Mouse (Mus musculus) right cerebral cortex, postnatal 36 days (tissue): Measurements from ENCODE around the gene Retreg1.
"Not testable (repeated sequence)": the region's sequence is repeated elsewhere in the genome, so short reads cannot be mapped to it uniquely, and the experiment has no call there.

Experiments used
- DNase-seq, 2 experiments: peaks; one replicate each; pipeline ENCODE4 v3.0.0; 2022; ENCODE audit warnings: low spot score in 2 of 2, mixed read lengths in 1 of 2

The Retreg1 gene

DNA sequence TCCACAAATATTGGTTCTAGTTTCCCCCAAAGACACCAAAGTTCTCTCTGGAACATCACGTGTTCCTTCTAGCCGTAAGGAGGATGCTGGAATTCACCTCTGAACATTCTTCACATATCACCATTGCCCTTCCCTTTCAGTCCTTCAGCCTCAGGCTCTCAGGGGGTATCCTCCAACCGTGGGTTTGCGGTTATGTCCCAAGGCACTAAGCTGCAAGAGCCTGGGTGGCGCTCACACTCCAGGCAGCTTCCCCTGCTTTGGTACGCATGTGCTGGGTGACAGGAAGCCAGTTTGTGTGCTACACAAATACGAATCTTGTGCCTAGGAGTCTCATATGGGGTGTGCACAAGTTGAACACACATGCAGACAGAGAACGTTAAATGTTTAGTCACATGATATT, 104.4 kb downstream of the Retreg1 start:
- no peak for DNase-seq

DNA sequence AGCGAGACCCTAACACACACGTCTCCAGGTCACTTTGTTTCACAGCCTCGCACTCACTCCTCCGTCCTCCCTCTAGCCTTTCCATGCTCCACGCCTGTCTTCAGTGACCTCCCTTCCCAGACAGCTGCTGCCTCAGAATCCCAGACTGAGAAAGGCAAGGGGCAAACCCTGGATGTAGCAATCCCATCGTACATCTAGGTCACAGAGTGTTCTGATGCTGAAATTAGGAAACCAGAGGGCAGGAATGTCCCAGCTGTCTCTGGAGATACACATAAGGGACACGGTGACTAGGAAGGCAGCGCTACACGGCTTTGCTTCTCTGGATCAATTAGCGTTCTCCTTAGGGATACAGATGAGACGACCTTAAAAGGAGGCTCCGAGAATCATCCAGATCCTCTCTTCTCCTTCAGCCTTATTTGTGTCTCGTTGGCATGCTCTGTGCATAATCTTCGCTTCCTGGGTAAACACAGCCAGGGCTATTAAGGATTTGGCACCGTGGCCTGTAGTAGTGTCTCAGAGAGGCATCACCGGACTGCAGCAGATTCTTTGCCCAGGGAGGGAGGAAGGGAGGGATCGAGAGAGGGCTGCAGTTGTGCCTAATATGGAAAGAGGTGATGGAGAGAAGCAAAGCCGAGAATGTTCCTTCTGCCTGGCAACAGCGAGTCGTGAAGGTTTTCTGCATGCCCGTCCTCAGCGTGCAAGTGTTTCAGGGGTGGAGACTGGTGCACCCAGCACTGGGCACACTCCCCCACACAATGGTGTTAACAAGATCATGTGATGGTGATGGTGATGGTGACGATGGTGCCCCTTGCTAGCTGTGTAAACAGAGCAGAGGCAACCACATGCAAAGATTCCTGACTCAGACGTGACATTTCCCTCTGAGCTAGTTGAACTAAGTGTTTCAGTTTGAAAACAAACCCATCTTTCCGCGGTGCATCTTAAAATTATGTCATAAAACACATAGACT, 105.6 kb downstream of the Retreg1 start:
- no peak for DNase-seq

DNA sequence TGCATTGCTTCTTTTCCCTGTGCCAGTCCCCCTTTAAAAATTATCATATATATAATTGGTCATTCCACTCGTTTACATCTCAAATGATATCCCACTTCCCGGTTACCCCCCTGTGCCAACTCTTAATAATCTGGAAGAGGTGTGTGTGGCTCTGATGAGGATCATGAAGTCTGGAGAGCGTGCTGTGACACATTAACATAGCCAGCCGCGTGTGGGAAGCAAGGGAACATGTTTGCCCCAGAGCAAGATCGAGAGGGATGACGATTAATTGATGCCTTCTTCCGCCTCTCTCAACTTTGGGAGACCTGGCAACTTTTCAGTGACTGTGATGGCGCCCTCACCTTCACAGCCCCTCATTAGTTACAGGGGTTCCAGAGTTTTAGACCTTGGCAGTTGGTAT, 106.7 kb downstream of the Retreg1 start:
- DNase-seq, result no peak

DNA sequence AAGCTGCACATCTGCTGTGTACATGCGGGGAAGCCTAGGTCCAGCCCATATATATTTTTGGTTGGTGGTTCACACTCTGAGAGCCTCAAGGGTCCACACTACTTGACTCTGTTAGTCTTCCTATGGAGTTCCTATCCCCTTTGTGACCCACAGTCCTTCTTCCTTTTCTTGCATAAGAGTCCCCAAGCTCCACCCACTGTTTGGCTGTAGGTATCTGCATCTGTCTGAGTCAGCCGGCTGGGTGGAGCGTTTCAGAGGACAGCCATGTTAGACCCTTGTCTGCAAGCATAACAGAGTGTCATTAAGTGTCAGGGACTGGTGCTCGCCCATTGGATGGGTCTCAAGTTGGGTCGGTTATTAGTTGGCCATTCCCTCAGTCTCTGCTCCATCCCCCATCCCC, 107.6 kb downstream of the Retreg1 start:
- no peak for DNase-seq

DNA sequence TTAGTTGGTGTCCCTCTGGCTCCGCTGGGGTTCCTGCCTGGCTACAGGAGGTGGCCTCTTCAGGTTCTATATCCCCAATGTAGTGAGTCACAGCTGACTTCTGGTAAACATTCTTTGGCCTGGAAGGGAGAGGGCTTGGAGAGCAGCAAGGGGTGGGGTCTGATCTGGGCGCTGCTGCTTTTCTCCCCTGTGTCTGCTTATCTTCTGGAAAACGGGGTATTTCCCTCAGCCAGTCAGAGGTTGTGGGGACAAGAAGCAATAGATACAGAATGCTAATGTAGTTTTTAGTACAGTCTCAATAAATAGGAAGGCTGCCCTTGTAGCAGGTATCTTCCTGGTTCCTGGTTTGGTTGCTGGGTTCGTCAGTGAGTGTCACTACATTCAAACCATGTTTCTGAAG, 108.1 kb downstream of the Retreg1 start:
- DNase-seq, result no peak

DNA sequence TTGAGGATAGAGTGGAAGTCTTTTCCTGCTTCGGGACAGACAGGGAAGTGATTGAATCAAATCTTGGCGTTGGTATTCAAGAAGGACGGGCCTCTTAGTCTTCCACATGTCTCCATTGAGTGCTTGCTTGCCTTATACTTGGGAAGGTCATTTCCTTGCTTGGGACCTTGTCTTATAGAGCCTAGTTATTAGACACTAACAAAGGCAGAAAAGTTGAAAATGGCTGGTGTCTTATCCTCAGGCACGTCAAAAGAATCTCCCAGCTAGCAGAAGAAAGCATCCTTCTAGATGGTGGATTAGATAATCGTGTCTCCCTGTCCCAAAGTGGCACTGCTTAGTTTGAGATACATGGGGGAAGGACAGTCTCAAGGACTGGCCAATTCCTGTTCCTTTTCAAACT, 113.0 kb downstream of the Retreg1 start:
- no peak for DNase-seq

DNA sequence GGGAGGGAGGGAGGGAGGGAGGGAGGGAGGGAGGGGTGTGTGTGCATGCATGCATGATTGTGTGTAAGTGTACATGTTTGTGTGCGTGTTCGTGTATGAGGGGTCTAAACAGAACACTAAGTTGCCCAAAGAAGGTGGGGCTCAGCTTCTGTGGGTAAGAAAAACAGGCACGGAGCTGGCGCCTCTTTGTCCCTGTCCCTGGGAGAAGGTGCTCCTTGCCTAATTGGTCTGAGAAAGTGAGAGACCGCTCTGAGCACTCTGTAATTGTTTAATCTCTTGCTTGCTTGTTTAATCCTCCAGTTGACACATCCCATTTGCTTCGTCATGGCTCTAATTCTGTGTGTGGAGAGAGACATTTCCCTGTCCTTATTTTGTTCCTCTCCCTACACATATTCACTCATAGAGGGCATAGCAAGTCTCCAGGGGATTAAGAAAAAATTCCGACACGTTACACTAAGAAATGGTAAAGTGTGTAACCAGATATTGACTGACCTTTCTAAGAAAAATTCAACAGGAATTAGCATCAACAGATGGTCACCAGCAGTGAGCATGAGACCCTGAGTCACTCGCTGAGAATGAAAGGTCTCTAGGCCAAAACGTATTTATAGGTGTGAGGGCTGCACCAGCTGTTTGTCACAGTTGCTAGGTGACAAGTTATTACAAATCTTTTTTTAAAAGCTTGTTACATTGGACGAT, 113.6 kb downstream of the Retreg1 start:
- DNase-seq, result no peak

DNA sequence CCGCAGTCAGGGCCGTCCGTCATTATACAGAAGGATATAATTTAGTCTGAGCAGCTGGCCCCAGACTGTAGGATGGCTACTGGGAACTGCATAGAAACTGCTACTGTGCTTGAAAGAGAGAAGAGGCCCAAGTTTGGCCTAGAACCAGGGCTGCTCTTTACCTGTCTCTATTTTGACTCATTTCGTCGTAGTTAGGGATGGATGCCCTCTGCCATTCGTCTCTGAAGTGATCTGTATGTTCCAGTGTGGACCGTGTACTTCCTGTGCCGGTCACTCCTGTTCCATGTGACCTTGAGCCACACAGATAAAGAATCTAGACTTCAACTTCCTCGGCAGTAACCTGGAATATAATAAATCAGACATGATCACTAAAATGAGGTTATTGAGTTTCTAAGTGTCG, 114.7 kb downstream of the Retreg1 start:
- no peak for DNase-seq

DNA sequence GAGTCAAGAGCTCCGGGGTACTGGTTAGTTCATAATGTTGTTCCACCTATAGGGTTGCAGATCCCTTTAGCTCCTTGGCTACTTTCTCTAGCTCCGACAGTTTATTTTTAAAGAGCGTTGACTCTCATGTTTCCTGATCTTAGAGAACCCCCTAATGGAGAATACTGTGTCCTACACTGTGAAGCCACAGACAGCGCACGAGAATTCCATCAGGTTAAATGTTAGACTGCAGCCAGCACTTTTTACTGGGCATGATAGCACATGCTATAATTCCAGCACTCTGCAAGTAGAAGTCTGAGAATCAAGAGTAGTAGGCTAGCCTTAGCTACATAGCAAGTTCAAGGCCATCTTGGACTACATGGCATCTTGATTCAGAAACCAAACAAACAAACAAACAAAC, 116.4 kb downstream of the Retreg1 start:
- DNase-seq, result no peak

DNA sequence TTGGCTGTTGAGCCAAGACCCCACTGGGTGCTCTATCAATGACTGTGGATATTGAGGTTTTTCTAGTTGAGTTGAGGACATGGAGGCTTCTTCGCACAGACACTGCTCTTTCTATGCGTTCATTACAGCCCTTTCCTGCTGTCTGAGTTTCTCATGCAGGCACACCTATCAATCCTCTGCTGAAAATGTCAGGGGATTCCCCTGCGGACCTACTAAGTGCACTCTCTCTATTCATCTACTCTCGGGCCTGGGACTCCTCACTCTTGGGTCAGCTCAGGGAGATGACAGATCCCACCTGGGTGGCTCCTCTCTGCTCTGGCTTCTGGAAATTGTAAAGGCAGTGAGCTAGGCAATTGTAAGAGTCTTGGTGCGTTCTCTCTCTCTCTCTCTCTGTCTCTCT, 117.3 kb downstream of the Retreg1 start:
- no peak for DNase-seq

DNA sequence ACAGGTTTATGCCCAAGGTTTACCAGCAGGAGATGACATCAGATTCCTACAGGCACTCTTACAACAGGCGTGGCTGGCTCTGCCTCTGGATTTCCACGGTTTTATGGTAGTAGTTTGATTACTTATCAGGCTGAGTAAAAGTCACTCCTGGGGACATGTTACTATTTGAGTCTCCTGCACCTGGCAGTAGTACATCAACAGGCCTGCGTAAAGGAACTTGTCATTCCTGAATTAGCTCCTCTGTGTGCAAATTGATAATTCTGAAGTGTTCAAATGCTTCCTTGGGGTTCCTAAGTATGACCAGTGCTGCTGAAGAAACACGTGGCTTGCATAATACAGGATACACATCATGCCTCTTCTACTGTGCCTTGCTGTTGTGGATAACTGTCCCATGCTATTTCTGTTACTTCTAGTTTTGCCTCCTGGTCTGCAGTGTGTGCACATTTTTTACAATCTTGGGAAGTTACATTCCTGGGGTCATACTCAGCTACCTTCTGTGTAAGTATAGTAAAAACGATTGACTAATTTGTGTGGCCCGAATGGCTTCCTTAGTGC, 123.3 kb downstream of the Retreg1 start:
- no peak for DNase-seq

DNA sequence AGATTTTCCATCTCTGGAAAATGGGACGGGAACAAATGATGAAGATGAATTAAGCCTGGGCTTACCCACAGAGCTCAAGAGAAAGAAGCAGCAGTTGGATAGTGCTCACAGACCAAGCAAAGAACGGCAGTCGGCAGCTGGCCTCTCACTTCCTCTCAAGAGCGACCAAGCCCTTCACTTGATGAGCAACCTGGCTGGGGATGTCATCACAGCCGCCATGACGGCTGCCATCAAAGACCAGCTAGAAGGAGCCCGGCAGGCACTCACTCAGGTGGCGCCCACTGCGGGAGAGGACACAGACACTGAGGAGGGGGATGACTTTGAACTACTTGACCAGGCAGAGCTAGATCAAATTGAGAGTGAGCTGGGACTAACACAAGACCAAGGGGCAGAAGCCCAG, 128.6 kb downstream of the Retreg1 start:
- no peak for DNase-seq

DNA sequence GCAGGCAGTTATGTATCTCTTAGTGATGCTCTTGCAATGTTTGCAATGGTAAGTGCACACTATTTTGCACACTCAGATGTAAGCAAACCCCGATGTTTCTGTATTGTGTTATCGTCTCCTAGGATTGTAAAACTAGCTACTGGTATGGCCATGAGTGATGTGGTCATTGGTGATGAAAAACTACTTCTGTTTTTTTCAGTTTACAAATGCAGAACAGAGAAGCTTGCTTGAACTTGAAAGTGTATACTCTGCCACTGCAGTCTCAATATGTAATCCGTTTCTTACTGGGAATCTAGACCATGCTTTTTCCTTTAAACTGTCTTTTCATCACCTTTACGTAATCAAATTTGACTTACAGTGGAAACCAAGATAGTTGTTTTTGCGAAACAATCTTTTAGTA, 129.8 kb downstream of the Retreg1 start:
- no peak for DNase-seq

DNA sequence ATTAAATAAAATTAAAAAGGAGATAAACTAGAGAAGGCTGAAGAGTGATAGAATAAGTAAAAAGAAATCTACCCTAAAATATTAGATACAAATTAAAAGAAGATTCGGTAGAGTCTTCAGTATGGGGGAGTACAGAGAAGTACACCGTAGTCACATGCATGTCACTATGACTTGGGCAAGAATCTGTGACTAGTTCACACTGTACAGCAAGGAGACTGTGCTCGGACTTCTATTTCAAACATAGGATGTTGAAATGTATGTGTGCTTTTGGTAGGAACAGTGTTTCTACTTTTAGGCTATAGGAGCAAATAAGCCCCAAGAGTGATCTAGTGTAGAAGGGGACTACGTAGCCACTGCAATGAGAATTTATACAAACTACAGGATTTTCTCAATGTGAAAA, 131.4 kb downstream of the Retreg1 start:
- DNase-seq, result no peak

DNA sequence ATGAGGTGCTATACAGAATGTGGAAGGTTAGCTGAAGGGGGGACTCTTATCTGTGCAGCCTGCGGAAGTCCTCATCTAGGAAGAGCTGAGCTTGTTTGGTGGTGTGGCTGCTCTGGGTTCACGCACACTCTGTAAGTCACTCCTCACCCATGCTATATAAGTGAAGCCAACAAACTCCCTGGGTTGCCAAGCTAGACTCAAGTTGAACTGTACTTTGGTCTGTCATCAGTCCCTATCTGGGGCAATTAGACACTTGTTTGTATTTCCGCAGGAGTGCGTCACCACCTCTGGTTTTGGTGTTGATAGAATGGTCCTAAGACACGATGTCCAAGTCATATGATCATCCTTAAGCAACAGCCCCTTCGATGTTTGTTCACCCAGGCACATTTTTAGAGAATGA, 132.8 kb downstream of the Retreg1 start:
- DNase-seq, result no peak

DNA sequence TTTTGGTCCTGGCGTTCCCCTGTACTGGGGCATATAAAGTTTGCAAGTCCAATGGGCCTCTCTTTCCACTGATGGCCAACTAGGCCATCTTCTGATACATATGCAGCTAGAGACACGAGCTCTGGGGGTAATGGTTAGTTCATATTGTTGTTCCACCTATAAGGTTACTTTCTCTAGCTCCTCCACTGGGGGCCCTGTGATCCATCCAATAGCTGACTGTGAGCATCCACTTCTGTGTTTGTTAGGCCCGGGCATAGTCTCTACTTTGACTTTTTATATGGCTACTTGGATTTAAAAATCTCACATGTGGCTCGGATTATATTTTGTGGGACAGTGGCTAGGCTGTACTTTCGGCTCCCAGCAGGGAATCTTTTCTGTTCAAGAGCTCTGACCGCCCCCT, 140.6 kb downstream of the Retreg1 start:
- DNase-seq, result not testable (repeated sequence)

DNA sequence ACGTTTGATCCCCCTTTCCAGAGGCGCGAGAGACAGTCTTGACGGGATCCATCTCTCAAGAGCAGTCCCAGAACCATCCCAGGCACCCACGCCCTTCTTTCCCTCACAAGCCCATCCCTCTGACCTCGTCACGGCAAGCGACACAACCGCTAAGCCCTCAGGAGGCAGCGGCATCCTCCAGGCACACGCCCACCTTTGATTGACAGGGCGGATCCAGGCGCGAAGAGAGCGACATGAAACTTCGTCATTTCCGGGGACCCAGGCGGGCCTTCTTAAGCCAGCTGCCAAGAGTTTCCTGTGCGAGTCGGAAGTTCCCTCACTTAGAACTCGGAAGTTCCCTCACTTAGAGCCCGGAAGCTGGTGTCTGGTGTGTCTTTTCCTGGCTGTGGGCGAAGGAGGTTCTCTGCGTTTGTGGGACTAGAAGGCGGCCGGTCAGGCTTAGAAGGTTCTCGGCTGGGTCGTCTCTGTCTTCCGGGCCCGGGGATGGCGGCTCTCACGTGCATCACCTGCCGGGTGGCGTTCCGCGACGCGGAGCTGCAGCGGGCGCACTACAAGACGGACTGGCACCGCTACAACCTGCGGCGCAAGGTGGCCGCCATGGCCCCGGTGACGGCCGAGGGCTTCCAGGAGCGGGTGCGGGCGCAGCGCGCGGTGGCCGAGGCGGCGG, 141.2 kb downstream of the Retreg1 start, which contains the start of gene Zfp622:
Zfp622 (plus strand) TSS at position 300 of the 667 bp plus-strand sequence.
- DNase-seq, result peak; percentile 95 to 97

DNA sequence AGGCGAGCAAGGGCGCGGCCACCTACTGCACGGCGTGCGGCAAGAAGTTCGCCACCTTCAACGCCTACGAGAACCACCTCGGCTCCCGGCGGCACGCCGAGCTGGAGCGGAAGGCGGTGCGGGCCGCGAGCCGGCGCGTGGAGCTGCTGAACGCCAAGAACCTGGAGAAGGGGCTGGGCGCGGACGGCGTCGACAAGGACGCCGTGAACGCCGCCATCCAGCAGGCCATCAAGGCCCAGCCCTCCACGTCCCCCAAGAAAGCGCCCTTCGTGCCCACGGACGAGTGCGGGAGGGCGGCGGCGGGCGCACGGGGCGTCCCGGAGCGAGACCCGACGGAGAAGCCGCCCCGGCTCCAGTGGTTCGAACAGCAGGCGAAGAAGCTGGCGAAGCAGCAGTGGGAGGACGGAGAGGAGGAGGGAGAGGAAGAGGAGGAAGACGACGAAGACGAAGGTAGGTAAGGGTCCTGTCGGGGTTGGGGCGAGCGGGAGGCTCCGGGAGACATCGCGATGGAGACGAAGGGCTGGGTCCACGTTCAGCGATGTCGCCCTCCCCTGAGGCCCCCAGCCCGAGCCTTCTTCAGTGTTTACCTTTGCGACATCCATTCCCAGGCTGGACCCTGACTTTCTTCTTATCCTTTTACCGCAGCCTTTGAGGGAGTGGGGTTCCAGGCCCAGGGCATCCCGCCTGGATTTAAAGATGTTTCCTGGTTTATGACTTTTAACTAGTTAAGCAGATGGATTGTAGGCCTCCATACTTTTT, 141.9 kb downstream of the Retreg1 start:
- DNase-seq, result peak in 1 of 2 experiments; percentile 30

DNA sequence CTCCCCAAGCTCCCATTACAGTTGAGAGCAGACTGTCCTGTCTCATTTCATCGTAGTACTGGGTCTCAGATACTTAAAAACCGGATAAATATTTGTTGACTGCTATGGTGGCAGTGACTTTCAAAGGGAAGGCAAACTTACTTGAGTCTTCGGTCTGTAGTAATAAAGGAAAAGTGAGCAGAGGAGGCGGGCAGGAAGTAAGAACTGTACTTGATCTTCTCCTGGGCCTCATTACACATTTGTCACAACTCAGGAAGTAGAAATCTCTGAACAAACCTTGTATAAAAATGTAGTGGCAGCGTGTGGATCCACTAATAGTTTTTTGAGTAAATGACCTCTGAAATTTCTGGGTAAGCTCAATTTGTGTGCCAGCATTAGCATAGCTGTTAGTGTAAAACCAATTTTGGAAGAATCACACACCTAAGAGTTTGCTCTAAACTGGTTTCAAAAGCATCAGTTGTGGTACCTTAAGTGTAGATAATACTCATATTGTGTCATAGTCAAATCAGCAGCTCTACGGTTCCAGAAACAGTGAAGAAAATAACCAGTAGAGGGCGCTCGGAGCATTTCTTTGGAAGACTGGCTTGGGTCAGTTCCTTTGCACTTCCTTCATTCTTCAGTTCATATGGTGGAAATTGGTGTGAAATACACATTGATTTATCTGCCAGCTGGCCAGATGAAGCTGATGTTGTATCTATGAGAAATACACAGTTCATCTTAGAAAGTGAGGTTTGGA, 150.2 kb downstream of the Retreg1 start:
- peak; percentile 34 to 42 for DNase-seq

DNA sequence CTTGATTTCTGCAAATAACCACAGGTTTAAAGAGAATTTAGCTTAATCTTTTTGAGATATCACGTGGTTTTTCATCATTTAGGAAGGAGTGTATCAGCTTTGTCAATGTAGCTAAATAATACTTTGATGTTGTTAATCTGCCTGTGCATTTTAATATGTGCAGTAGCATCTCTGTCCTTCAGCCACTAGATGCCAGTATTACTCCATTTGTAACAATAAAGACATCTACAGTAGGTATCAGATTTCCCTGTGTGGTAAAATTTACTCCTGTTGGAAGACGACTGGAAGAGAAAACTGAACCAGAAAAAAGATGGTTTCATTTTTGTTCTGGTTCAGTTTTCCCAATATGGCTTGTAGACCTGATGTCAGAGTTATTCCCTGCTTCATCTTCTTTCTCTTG, 152.5 kb downstream of the Retreg1 start:
- DNase-seq, result no peak

DNA sequence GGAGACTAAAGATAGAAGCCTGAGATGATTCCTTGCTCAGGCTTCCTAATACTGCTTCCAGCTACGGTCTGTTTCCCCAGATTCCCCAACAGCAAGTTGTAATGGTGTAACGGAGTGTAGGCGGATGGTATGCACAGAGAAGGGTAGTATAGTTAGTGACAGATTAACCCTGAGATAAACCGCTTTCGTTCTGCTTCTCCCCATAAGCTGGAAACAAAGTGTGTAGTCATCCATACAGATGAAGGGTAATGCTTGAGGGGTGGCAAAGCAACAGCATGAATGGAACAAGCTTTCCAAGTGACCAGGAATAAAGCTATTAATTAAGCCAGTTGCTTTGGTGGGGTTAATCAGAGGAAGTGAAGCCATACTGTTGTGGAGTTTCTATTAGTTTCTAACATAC, 156.6 kb downstream of the Retreg1 start:
- DNase-seq, result not testable (repeated sequence)
